Mouse (Mus musculus) stomach, embryonic 15.5 days (tissue): ENCODE measurements around the gene Armcx6. TPM values are rescaled to one million over a fixed set of nuclear protein-coding genes. Genes with fewer than 3 reads are reported as not detected.
"Not testable (repeated sequence)": the region's sequence is repeated elsewhere in the genome, so short reads cannot be mapped to it uniquely, and the experiment has no call there.

Experiments used
- ATAC-seq: fragments of 200-750 bp; cut with Nextera tagmentation; 2 replicates; pipeline ENCODE4 v1.8.0; 2017; ENCODE audit warnings: low read depth, moderate number of reproducible peaks, moderate TSS enrichment; ENCODE audit not compliant: insufficient read depth, low FRiP score
- H3K27ac ChIP-seq: fragments of 300-500 bp; sonication (generic); 2 replicates; pipeline ENCODE4 v1.5.1; 2015; ENCODE audit warnings: mild to moderate bottlenecking, inconsistent platforms
- H3K27me3 ChIP-seq: fragments of 300-500 bp; sonication (generic); replicated peaks from 2 replicates; pipeline ENCODE4 v1.6.1; 2015; ENCODE audit warnings: inconsistent platforms
- H3K36me3 ChIP-seq: fragments of 300-500 bp; sonication (generic); 2 replicates; pipeline ENCODE4 v1.6.1; 2015; ENCODE audit warnings: inconsistent platforms
- H3K4me1 ChIP-seq: fragments of 300-500 bp; sonication (generic); 2 replicates; pipeline ENCODE4 v1.6.1; 2015; ENCODE audit warnings: inconsistent platforms
- H3K4me2 ChIP-seq: fragments of 300-500 bp; sonication (generic); 2 replicates; pipeline ENCODE4 v1.6.1; 2015; ENCODE audit warnings: mild to moderate bottlenecking, inconsistent platforms
- H3K4me3 ChIP-seq: fragments of 300-500 bp; sonication (generic); replicated peaks from 2 replicates; pipeline ENCODE4 v1.5.1; 2015; ENCODE audit warnings: inconsistent platforms
- H3K9ac ChIP-seq: fragments of 300-500 bp; sonication (generic); 2 replicates; pipeline ENCODE4 v1.6.1; 2015; ENCODE audit warnings: inconsistent platforms
- H3K9me3 ChIP-seq: fragments of 300-500 bp; sonication (generic); 2 replicates; pipeline ENCODE4 v1.6.1; 2016; ENCODE audit warnings: inconsistent platforms
- WGBS: fragments of 180-500 bp; shearing (Covaris S2); methylation state at CpG from one replicate; pipeline ENCODE4 v1.1.7; 2015; 5-methylcytosine and 5-hydroxymethylcytosine counted together
- polyA plus RNA-seq: library from polyadenylated mRNA; unstranded; fragments of >200 nt; fragmentation: Nextera tagmentation; extraction: Ambion mirVana; gene quantifications from 2 replicates; pipeline ENCODE4 v1.2.1, GENCODE M21; 2015

Gene Armcx6
- 21.6 and 25.6 TPM in 2 replicates for polyA plus RNA-seq

DNA sequence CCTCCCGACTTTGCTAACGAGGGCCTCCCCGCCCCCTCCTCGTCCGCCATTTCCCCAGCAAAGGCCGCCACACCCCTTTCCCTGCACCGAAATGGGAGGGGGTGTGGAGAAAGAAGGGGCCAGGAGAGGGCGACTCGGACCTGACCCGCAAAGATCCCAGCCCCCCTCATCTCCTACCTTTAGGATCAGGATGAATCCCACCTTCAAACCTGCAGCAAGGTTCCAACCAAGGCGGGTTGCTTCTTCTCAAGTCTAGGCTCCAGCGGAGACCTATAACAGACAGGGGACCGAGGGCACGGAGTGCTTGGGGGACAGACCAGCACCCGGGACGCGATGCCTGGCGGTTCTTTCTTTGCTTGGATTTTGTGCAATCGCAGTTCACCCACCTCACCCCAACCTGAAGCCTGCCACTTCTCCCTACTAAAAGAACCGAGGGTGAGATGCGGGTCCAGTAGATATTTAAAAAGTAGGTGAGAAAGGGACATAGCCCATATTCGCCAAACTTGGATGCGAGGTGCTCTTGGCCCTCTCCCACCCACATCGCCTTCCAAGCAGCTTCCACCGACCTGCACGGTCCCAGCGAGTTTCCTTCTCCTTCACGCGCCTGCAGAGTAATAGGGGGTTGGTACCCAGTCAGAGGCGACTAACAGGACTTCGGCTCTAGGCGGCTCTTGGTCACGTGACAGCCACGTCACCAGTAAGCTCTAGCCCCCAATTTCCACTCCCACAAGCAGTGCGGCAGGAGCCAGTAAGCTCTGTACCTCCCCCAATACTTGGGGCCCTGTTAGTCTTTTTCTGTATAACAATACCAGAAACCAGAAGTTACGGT, at the start of gene Armcx6:
Armcx6 (minus strand) TSS at position 654 of the 829 bp plus-strand sequence.
- WGBS, result 18% methylated on average over 36 of the region's 36 CpGs
- peak; percentile 93 for ATAC-seq
- H3K4me1 ChIP-seq, result no peaks in the 10 kb centered on the region

DNA sequence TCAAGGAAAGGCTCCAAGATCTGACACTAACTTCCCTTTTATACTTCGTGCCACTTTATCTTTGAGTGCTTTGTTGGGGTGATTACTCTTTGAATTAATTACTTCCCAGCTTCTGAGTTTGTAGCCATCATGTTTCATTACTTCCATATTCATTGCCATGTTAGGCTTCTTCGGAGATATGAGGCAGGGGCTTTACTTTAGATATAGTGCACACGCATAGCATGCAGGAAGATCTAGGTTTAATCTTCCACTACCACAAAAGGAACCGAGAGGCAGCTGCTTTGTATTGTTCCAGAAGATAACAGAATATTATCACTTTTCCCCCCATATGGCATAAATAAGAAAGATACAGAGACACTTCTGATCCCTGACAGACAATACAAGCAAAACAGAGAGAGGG, 36.5 kb upstream of the Armcx6 start:
- WGBS, result 67% methylated on average over 4 of the region's 4 CpGs
- no peak for ATAC-seq
- no peaks in the 10 kb centered on the region for H3K9me3 ChIP-seq
- no peaks in the 10 kb centered on the region for H3K36me3 ChIP-seq
- H3K4me1 ChIP-seq, result no peaks in the 10 kb centered on the region
- no peak overlapping the region for H3K9ac ChIP-seq
- H3K27ac ChIP-seq, result no peak overlapping the region
- no peak overlapping the region for H3K4me3 ChIP-seq
- no peak overlapping the region for H3K4me2 ChIP-seq
- H3K27me3 ChIP-seq, result no peaks in the 10 kb centered on the region

More for the DNA sequence above, at the start of gene Armcx6:
- Histone ChIP-seq H3K36me3 (no peaks in the 10 kb centered on the region), H3K9ac (peak within 1 kb of the TSS; percentile 46), H3K9me3 (no peaks in the 10 kb centered on the region), H3K4me2 (peak within 1 kb of the TSS; percentile 57), H3K27me3 (no peaks in the 10 kb centered on the region), H3K4me3 (peak within 1 kb of the TSS; percentile 54), H3K27ac (peak within 1 kb of the TSS; percentile 65)

GRCm38 (mm10) chrX:134763428-134764198, 12.4 kb upstream of the Armcx6 start:
- not testable (repeated sequence) for H3K4me3 ChIP-seq, H3K9ac ChIP-seq, H3K4me2 ChIP-seq, H3K27me3 ChIP-seq, H3K36me3 ChIP-seq, H3K9me3 ChIP-seq, H3K27ac ChIP-seq, H3K4me1 ChIP-seq
- 39% methylated on average over 3 of the region's 4 CpGs for WGBS
- peak; percentile 66 for ATAC-seq

GRCm38 (mm10) chrX:134757293-134757995, 6.2 kb upstream of the Armcx6 start:
- 0 out of 2 replicates have a peak, but pooled peaks have one; percentile 37 for ATAC-seq
- Histone ChIP-seq H3K9me3 (no peaks in the 10 kb centered on the region), H3K27me3 (no peaks in the 10 kb centered on the region), H3K4me3 (peak overlapping the region; percentile 49), H3K36me3 (no peaks in the 10 kb centered on the region), H3K4me2 (peak overlapping the region; percentile 48), H3K4me1 (no peaks in the 10 kb centered on the region), H3K27ac (peak overlapping the region; percentile 55; the same call in 1 of the 2 replicates), H3K9ac (peak overlapping the region; percentile 33; the same call in 1 of the 2 replicates)
- WGBS, result 25% methylated on average over 12 of the region's 13 CpGs

GRCm38 (mm10) chrX:134756434-134757292, 5.4 kb upstream of the Armcx6 start, which contains the start of gene Armcx3:
Gene Armcx3 (plus strand): TSS chrX:134756595.
- H3K27me3 ChIP-seq, result no peaks in the 10 kb centered on the region
- H3K4me3 ChIP-seq, result peak within 1 kb of the TSS; percentile 49
- H3K9ac ChIP-seq, result peak within 1 kb of the TSS; percentile 33
- peak within 1 kb of the TSS; percentile 55 for H3K27ac ChIP-seq
- WGBS, result 24% methylated on average over 46 of the region's 46 CpGs
- H3K36me3 ChIP-seq, result no peaks in the 10 kb centered on the region
- peak; percentile 93 for ATAC-seq
- peak within 1 kb of the TSS; percentile 48 for H3K4me2 ChIP-seq
- no peaks in the 10 kb centered on the region for H3K4me1 ChIP-seq
- no peaks in the 10 kb centered on the region for H3K9me3 ChIP-seq

- 35% methylated on average over 4 of the region's 4 CpGs for WGBS
- H3K9ac ChIP-seq, result no peak overlapping the region
- H3K36me3 ChIP-seq, result no peaks in the 10 kb centered on the region
- H3K4me1 ChIP-seq, result no peaks in the 10 kb centered on the region
- no peak overlapping the region; the same call in 1 of the 2 replicates for H3K27ac ChIP-seq
- no peaks in the 10 kb centered on the region for H3K9me3 ChIP-seq
- H3K27me3 ChIP-seq, result no peaks in the 10 kb centered on the region
- H3K4me2 ChIP-seq, result no peak overlapping the region
- no peak overlapping the region for H3K4me3 ChIP-seq
- no peak for ATAC-seq
Measured at GRCm38 (mm10) chrX:134752584-134752983, 1.4 kb upstream of the Armcx6 start.

DNA sequence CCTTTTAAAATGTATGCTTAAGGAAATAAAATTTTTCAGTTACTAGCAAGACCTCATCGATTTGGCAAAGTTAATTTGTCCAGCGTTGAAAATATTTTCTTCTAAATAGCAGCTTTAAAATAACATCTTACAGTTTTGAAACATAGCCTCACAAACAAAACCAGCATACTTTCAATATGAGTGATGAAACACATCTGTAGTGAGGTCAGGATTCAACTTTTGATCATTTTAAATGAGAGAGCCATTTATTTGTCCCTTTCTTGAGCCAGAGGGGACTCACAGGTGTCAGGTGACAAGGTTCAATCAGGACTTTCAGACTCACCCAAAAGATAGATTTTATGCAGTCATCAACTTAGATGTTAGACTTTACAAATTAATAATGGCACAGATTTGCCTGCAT, 693 bp upstream of the Armcx6 start:
- no peaks in the 10 kb centered on the region for H3K36me3 ChIP-seq
- ATAC-seq, result no peak
- H3K27me3 ChIP-seq, result no peaks in the 10 kb centered on the region
- 45% methylated on average over 2 of the region's 2 CpGs for WGBS
- no peak overlapping the region for H3K4me3 ChIP-seq
- H3K9ac ChIP-seq, result no peak overlapping the region
- H3K9me3 ChIP-seq, result no peaks in the 10 kb centered on the region
- H3K27ac ChIP-seq, result no peak overlapping the region
- no peak overlapping the region for H3K4me2 ChIP-seq
- no peaks in the 10 kb centered on the region for H3K4me1 ChIP-seq

- no peak overlapping the region for H3K9ac ChIP-seq
- no peaks in the 10 kb centered on the region for H3K36me3 ChIP-seq
- H3K27me3 ChIP-seq, result no peaks in the 10 kb centered on the region
- no peak overlapping the region for H3K4me2 ChIP-seq
- H3K9me3 ChIP-seq, result no peaks in the 10 kb centered on the region
- H3K4me1 ChIP-seq, result no peaks in the 10 kb centered on the region
- H3K4me3 ChIP-seq, result no peak overlapping the region
- WGBS, result 31% methylated on average over 5 of the region's 5 CpGs
- H3K27ac ChIP-seq, result no peak overlapping the region
- ATAC-seq, result no peak
Measured at GRCm38 (mm10) chrX:134746459-134746858, 4.8 kb downstream of the Armcx6 start.

- Histone ChIP-seq H3K27me3 (no peaks in the 10 kb centered on the region), H3K36me3 (no peaks in the 10 kb centered on the region), H3K4me1 (no peaks in the 10 kb centered on the region), H3K4me3 (no peak overlapping the region), H3K9ac (no peak overlapping the region), H3K27ac (no peak overlapping the region), H3K9me3 (no peaks in the 10 kb centered on the region), H3K4me2 (no peak overlapping the region)
- no peak for ATAC-seq
- 67% methylated on average over 5 of the region's 5 CpGs for WGBS
Measured at GRCm38 (mm10) chrX:134741862-134742261, 9.4 kb downstream of the Armcx6 start.

- Histone ChIP-seq H3K27me3 (no peaks in the 10 kb centered on the region), H3K4me3 (no peak overlapping the region), H3K36me3 (no peaks in the 10 kb centered on the region), H3K9ac (no peak overlapping the region), H3K9me3 (no peaks in the 10 kb centered on the region), H3K4me2 (no peak overlapping the region), H3K4me1 (no peaks in the 10 kb centered on the region), H3K27ac (no peak overlapping the region)
- ATAC-seq, result no peak
- 50% methylated on average over 4 of the region's 4 CpGs for WGBS
Measured at GRCm38 (mm10) chrX:134739160-134739559, 12.1 kb downstream of the Armcx6 start.

DNA sequence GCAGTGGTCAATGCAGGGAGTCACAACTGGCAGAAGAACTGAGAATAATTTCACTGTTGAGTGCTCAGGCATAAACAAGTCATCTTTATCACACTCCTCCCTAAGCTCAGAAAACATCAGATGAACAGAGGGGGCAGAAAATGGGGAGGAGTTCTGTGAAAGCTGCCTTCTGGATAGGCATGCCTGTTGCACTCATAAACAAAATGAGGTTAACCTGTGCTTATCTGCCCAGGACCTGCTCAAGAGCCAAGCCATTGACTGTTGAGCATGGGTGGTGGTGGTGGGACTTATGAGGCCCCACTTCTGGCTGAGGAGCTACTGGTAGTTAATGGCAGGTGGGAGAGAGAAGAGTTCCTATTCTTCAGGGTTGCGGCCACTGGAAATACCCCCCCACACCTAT, 13.4 kb downstream of the Armcx6 start:
- no peak for ATAC-seq
- Histone ChIP-seq H3K4me1 (no peaks in the 10 kb centered on the region), H3K4me3 (no peak overlapping the region), H3K36me3 (no peaks in the 10 kb centered on the region), H3K9me3 (no peaks in the 10 kb centered on the region), H3K4me2 (no peak overlapping the region), H3K27ac (no peak overlapping the region), H3K27me3 (no peaks in the 10 kb centered on the region), H3K9ac (no peak overlapping the region)
- WGBS, result 100% methylated on average over 1 of the region's 1 CpGs
